Mouse (Mus musculus): ENCODE data around the gene Rab37.

The Rab37 gene

GRCm38 (mm10) chr11:115091362-115091901, at the start of gene Rab37:
TSS of gene Rab37 (plus strand) at chr11:115091431.
- DNase-seq (ENCODE audit: low read depth, low spot score): no peak

GRCm38 (mm10) chr11:115048259-115048658, 43.0 kb upstream of the Rab37 start, which contains the start of gene Cd300ld3:
TSS of gene Cd300ld3 (minus strand) at chr11:115048409.
- DNase-seq (ENCODE audit: low read depth, low spot score): no peak

GRCm38 (mm10) chr11:115049282-115049895, 41.8 kb upstream of the Rab37 start:
- no peak for DNase-seq (ENCODE audit: low read depth, low spot score)

- no peak for DNase-seq (ENCODE audit: low read depth, low spot score)
Observed at GRCm38 (mm10) chr11:115052206-115052605, 39.0 kb upstream of the Rab37 start.

- no peak for DNase-seq (ENCODE audit: low read depth, low spot score)
Observed at GRCm38 (mm10) chr11:115052991-115053390, 38.2 kb upstream of the Rab37 start.

- no peak for DNase-seq (ENCODE audit: low read depth, low spot score)
Observed at GRCm38 (mm10) chr11:115054537-115054936, 36.7 kb upstream of the Rab37 start.

- no peak for DNase-seq (ENCODE audit: low read depth, low spot score)
Observed at GRCm38 (mm10) chr11:115058701-115059100, 32.5 kb upstream of the Rab37 start.

- no peak for DNase-seq (ENCODE audit: low read depth, low spot score)
Observed at GRCm38 (mm10) chr11:115059797-115060196, 31.4 kb upstream of the Rab37 start.

- DNase-seq (ENCODE audit: low read depth, low spot score): no peak
Observed at GRCm38 (mm10) chr11:115062077-115062476, 29.2 kb upstream of the Rab37 start, which contains the start of gene Cd300e. TSS of gene Cd300e (minus strand) at chr11:115062177.

- DNase-seq (ENCODE audit: low read depth, low spot score): no peak
Observed at GRCm38 (mm10) chr11:115066768-115067167, 24.5 kb upstream of the Rab37 start.

- no peak for DNase-seq (ENCODE audit: low read depth, low spot score)
Observed at GRCm38 (mm10) chr11:115071015-115071551, 20.1 kb upstream of the Rab37 start.

- no peak for DNase-seq (ENCODE audit: low read depth, low spot score)
Observed at GRCm38 (mm10) chr11:115071631-115072294, 19.5 kb upstream of the Rab37 start.

GRCm38 (mm10) chr11:115073002-115073401, 18.2 kb upstream of the Rab37 start:
- no peak for DNase-seq (ENCODE audit: low read depth, low spot score)

- DNase-seq (ENCODE audit: low read depth, low spot score): no peak
Observed at GRCm38 (mm10) chr11:115075407-115075806, 15.8 kb upstream of the Rab37 start.

- no peak for DNase-seq (ENCODE audit: low read depth, low spot score)
Observed at GRCm38 (mm10) chr11:115075859-115076258, 15.4 kb upstream of the Rab37 start.

- no peak for DNase-seq (ENCODE audit: low read depth, low spot score)
Observed at GRCm38 (mm10) chr11:115077436-115077835, 13.8 kb upstream of the Rab37 start.

- DNase-seq (ENCODE audit: low read depth, low spot score): no peak
Observed at GRCm38 (mm10) chr11:115078680-115079079, 12.6 kb upstream of the Rab37 start.

GRCm38 (mm10) chr11:115080886-115081285, 10.3 kb upstream of the Rab37 start:
- peak; percentile 42 for DNase-seq (ENCODE audit: low read depth, low spot score)

GRCm38 (mm10) chr11:115081373-115081772, 9.9 kb upstream of the Rab37 start:
- no peak for DNase-seq (ENCODE audit: low read depth, low spot score)

GRCm38 (mm10) chr11:115082196-115082595, 9.0 kb upstream of the Rab37 start:
- DNase-seq (ENCODE audit: low read depth, low spot score): no peak

- DNase-seq (ENCODE audit: low read depth, low spot score): peak; percentile 53
Observed at GRCm38 (mm10) chr11:115083376-115084139, 7.7 kb upstream of the Rab37 start.

GRCm38 (mm10) chr11:115084595-115084994, 6.6 kb upstream of the Rab37 start:
- DNase-seq (ENCODE audit: low read depth, low spot score): no peak
